Mouse (Mus musculus) ES-Bruce4 (cell line): ENCODE measurements around the gene Klf13.

Source experiments
- CTCF ChIP-seq: IDR thresholded peaks from one replicate; pipeline ENCODE4 v1.8.1; 2011; ENCODE audit warnings: low read depth, low read length
- EP300 ChIP-seq: IDR thresholded peaks from 2 replicates; pipeline ENCODE4 v1.6.1; 2011; ENCODE audit warnings: low read depth, low read length; ENCODE audit not compliant: insufficient read depth
- POLR2A ChIP-seq: IDR thresholded peaks from one replicate; pipeline ENCODE4 v1.8.1; 2011; ENCODE audit warnings: low read length; ENCODE audit not compliant: insufficient read depth

- TF ChIP-seq EP300 (no peak), POLR2A (no peak), CTCF (no peak)
These were observed 4.2 kb downstream of the Klf13 start for GRCm38 (mm10) chr7:63934530-63934929.
